Mouse (Mus musculus) layer of hippocampus, postnatal 14 days (tissue): ENCODE results near the gene Olfr731. TPM values are rescaled to one million over a fixed set of nuclear protein-coding genes. Genes with fewer than 3 reads are reported as not detected.

Experiments
- DNase-seq, 2 experiments: peaks; one replicate each; pipeline ENCODE4 v3.0.0; 2021 to 2022; ENCODE audit warnings: low spot score in 2 of 2, mixed read lengths in 1 of 2
- long read RNA-seq, 2 experiments: library from polyadenylated mRNA; stranded (forward); transcript quantifications; one replicate each; pipeline ENCODE4 v2.0.0; 2021
- total RNA-seq, 2 experiments: library from RNA; stranded (reverse); gene quantifications; 2 replicates each; pipeline ENCODE4 v1.2.3; 2021

Gene Olfr731
- not detected for total RNA-seq
- long read RNA-seq, experiment 1: 0 reads
- long read RNA-seq, experiment 2: 0 reads

DNA sequence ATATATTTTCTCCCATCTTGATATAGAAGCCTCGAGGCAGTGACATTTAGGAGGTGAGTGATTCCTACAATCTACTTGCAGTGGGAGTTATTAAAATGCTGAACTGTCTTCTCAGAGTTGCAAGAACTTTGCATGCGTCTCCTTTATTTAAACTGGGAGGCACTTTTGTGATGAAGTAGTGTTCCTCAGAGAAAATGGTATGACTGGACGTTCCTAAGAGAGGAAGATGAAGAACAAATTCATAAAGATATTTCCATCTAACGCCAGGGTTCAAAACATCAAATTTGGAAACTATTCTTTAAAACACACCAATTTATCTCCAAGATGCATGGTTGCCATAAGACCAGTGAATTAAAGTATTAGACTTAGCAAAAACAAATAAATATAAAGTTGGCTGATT, at the start of gene Olfr731:
Olfr731 (minus strand) TSS at position 101 of the 400 bp plus-strand sequence.
- no peak for DNase-seq

GRCm38 (mm10) chr14:50284106-50284505, 42.4 kb upstream of the Olfr731 start, which contains the start of gene Olfr732:
TSS of gene Olfr732 (minus strand) at chr14:50284206.
- no peak for DNase-seq

DNA sequence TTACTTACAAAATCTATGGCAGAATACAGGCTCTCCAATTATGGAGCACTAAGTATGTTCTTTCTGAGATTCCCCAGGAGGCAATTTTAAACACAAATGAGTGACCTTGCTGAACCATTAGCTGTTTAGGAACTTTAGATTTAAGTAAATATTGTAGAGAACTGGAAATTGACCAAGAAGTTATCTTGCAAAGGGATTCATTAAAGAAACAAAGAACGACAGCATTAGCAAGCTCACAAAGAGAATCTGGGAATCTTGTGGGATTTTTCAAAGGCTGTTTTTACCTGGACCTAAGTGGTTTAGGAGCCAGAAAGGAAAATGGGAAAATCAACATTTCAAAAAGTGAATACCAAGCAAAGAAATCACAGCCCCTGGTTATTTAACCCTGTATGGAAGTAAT, 53.6 kb downstream of the Olfr731 start, which contains the start of gene Olfr730:
Olfr730 (minus strand) TSS at position 101 of the 400 bp plus-strand sequence.
- DNase-seq: no peak

Other genes starting within 250 kb of the Olfr731 start
- gene Olfr725, start 201.5 kb downstream of the Olfr731 start, total RNA-seq: not detected
- not detected for gene Olfr726, start 150.9 kb downstream of the Olfr731 start, total RNA-seq
- gene Olfr727, start 118.7 kb downstream of the Olfr731 start, total RNA-seq: not detected
- gene Olfr728, start 99.2 kb downstream of the Olfr731 start, total RNA-seq: not detected
- gene Olfr729, start 89.0 kb downstream of the Olfr731 start, total RNA-seq: not detected
- not detected for gene Olfr730, start 53.7 kb downstream of the Olfr731 start, total RNA-seq
- gene Olfr732, start 42.3 kb upstream of the Olfr731 start, total RNA-seq: not detected
- gene Olfr733, start 59.7 kb upstream of the Olfr731 start, total RNA-seq: not detected
- not detected for gene Olfr734, start 84.9 kb upstream of the Olfr731 start, total RNA-seq
- gene Olfr735, start 107.0 kb upstream of the Olfr731 start, total RNA-seq: not detected
- gene Tlr11, start 116.0 kb upstream of the Olfr731 start, total RNA-seq: not detected
- gene Olfr736, start 139.3 kb upstream of the Olfr731 start, total RNA-seq: not detected
- gene Olfr738, start 165.7 kb upstream of the Olfr731 start, total RNA-seq: not detected
- not detected for gene Olfr739, start 176.8 kb upstream of the Olfr731 start, total RNA-seq
- gene Olfr740, start 203.7 kb upstream of the Olfr731 start, total RNA-seq: not detected
- not detected for gene Olfr741, start 230.9 kb upstream of the Olfr731 start, total RNA-seq